Mouse (Mus musculus) intestine, embryonic 15.5 days (tissue): ENCODE measurements at regions not wholly inside any gene's neighbourhood (a gene's known extent, or its start where the extent isn't known, plus 50 kb on each side); places are given as distances from the start of the nearest gene placed in this dataset.

Experiments used
- ATAC-seq: fragments of 200-750 bp; cut with Nextera tagmentation; 2 replicates; pipeline ENCODE4 v1.8.0; 2017; ENCODE audit warnings: moderate TSS enrichment, moderate library complexity
- H3K27ac ChIP-seq: fragments of 300-500 bp; sonication (generic); 2 replicates; pipeline ENCODE4 v1.5.1; 2015; ENCODE audit warnings: mild to moderate bottlenecking, inconsistent platforms
- H3K27me3 ChIP-seq: fragments of 300-500 bp; sonication (generic); replicated peaks from 2 replicates; pipeline ENCODE4 v1.6.1; 2015; ENCODE audit warnings: inconsistent platforms
- H3K36me3 ChIP-seq: fragments of 300-500 bp; sonication (generic); 2 replicates; pipeline ENCODE4 v1.6.1; 2015; ENCODE audit warnings: inconsistent platforms
- H3K4me1 ChIP-seq: fragments of 300-500 bp; sonication (generic); replicated peaks from 2 replicates; pipeline ENCODE4 v1.6.1; 2015; ENCODE audit warnings: inconsistent platforms
- H3K4me2 ChIP-seq: fragments of 300-500 bp; sonication (generic); replicated peaks from 2 replicates; pipeline ENCODE4 v1.6.1; 2015; ENCODE audit warnings: mild to moderate bottlenecking, inconsistent platforms
- H3K4me3 ChIP-seq: fragments of 300-500 bp; sonication (generic); replicated peaks from 2 replicates; pipeline ENCODE4 v1.5.1; 2015; ENCODE audit warnings: inconsistent platforms
- H3K9ac ChIP-seq: fragments of 300-500 bp; sonication (generic); 2 replicates; pipeline ENCODE4 v1.6.1; 2015; ENCODE audit warnings: inconsistent platforms
- H3K9me3 ChIP-seq: fragments of 300-500 bp; sonication (generic); 2 replicates; pipeline ENCODE4 v1.6.1; 2016; ENCODE audit warnings: inconsistent platforms
- WGBS: fragments of 180-500 bp; shearing (Covaris S2); methylation state at CpG from one replicate; pipeline ENCODE4 v1.1.7; 2015; 5-methylcytosine and 5-hydroxymethylcytosine counted together

DNA sequence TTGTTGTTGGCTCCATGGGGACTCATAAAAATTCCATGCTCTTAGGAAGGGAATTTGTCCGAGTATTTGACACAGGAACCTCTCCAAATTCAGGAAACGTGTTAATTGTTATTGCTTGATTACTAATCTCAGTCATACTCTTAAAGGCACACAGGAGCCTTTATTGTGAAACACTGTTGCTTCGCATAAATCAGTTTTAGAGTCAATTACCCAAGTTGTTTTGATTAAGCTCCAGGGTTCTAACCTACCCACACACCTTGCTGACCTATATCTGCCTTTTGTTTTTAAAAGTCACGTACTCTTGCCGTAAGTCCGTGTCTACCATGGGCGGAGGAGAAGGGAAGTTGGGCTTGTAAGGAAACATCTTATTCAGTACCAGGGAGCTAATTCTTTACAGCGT, 89.6 kb upstream of the Cxadr start:
- Histone ChIP-seq H3K27me3 (no peaks in the 10 kb centered on the region), H3K4me3 (no peak overlapping the region), H3K9ac (no peak overlapping the region), H3K27ac (no peak overlapping the region), H3K9me3 (no peaks in the 10 kb centered on the region), H3K4me1 (no peaks in the 10 kb centered on the region), H3K4me2 (no peak overlapping the region), H3K36me3 (no peaks in the 10 kb centered on the region)
- ATAC-seq: no peak
- WGBS: 80% methylated on average over 8 of the region's 8 CpGs

GRCm38 (mm10) chr16:78208321-78208720, 93.0 kb upstream of the Cxadr start:
- no peaks in the 10 kb centered on the region for H3K27me3 ChIP-seq
- no peak overlapping the region for H3K4me2 ChIP-seq
- H3K36me3 ChIP-seq: no peaks in the 10 kb centered on the region
- no peaks in the 10 kb centered on the region for H3K9me3 ChIP-seq
- H3K9ac ChIP-seq: no peak overlapping the region
- H3K4me3 ChIP-seq: no peak overlapping the region
- 69% methylated on average over 5 of the region's 5 CpGs for WGBS
- ATAC-seq: peak; percentile 81
- H3K4me1 ChIP-seq: no peaks in the 10 kb centered on the region
- H3K27ac ChIP-seq: no peak overlapping the region

DNA sequence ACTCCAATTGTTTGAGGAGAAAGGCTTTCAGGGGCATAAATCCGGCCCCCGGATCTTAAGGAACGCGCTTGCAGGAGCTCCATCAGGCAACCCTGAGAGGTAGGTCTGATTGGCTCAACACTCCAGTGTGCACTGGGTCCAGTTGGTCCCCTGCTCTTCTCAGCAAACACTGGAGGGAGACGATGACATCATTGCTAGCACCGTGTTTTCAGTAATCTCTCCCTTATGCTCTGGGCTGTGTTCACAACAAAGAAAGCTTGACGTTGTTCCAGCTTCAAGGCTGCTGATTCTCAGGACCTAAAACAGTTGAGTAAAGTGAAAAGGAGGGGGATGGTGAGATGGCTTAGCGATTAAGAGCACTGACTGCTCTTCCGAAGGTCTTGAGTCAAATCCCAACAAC, 97.0 kb upstream of the Cxadr start:
- Histone ChIP-seq H3K27ac (no peak overlapping the region), H3K4me2 (no peak overlapping the region), H3K27me3 (no peaks in the 10 kb centered on the region), H3K36me3 (no peaks in the 10 kb centered on the region), H3K4me1 (no peaks in the 10 kb centered on the region), H3K9ac (no peak overlapping the region), H3K9me3 (no peaks in the 10 kb centered on the region), H3K4me3 (no peak overlapping the region)
- no peak for ATAC-seq
- 81% methylated on average over 9 of the region's 9 CpGs for WGBS

- WGBS: 61% methylated on average over 12 of the region's 12 CpGs
Observed at GRCm38 (mm10) chr16:78200044-78200830, 101.1 kb upstream of the Cxadr start.

GRCm38 (mm10) chr16:78199252-78199651, 102.0 kb upstream of the Cxadr start:
- H3K9me3 ChIP-seq: no peaks in the 10 kb centered on the region
- no peak overlapping the region for H3K27ac ChIP-seq
- ATAC-seq: 0 out of 2 replicates have a peak, but pooled peaks have one; percentile 24
- no peaks in the 10 kb centered on the region for H3K27me3 ChIP-seq
- H3K9ac ChIP-seq: no peak overlapping the region
- H3K4me3 ChIP-seq: no peak overlapping the region
- WGBS: 80% methylated on average over 10 of the region's 10 CpGs
- H3K4me2 ChIP-seq: no peak overlapping the region
- H3K36me3 ChIP-seq: no peaks in the 10 kb centered on the region
- no peaks in the 10 kb centered on the region for H3K4me1 ChIP-seq

More at GRCm38 (mm10) chr16:78200044-78200830, 101.1 kb upstream of the Cxadr start:
- ATAC-seq: peak; percentile 47
- Histone ChIP-seq H3K27ac (no peak overlapping the region), H3K9ac (no peak overlapping the region), H3K4me2 (no peak overlapping the region), H3K4me1 (no peaks in the 10 kb centered on the region), H3K27me3 (no peaks in the 10 kb centered on the region), H3K4me3 (no peak overlapping the region), H3K36me3 (no peaks in the 10 kb centered on the region), H3K9me3 (no peaks in the 10 kb centered on the region)

DNA sequence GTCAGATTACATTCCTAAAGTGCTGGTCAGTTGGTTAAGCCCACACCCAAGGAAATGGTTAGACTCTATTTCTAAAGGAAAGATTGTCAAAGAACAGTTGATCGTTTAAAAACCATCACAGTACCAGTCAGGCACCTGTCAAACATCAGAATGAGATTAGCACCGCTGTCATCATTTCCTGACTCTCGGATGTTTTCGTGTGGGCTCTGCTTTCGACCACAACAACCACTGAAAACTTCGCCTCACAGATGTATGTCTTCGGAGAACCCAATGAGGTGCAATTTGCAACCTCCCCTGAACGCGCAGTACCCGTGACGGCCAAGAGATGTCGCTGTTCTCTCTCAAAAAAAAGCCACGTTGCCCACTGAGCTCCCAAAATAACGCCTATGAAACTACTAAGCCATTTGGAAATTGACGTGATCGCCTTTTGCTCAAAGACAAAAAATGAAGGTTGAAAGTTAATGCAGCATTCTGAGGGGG, 102.6 kb upstream of the Cxadr start:
- H3K27me3 ChIP-seq: no peaks in the 10 kb centered on the region
- H3K36me3 ChIP-seq: no peaks in the 10 kb centered on the region
- H3K4me3 ChIP-seq: no peak overlapping the region
- WGBS: 7% methylated on average over 16 of the region's 16 CpGs
- H3K4me1 ChIP-seq: no peaks in the 10 kb centered on the region
- no peak overlapping the region for H3K9ac ChIP-seq
- no peak overlapping the region for H3K27ac ChIP-seq
- ATAC-seq: peak; percentile 19; the same call in 1 of the 2 replicates
- H3K4me2 ChIP-seq: no peak overlapping the region
- H3K9me3 ChIP-seq: no peaks in the 10 kb centered on the region

DNA sequence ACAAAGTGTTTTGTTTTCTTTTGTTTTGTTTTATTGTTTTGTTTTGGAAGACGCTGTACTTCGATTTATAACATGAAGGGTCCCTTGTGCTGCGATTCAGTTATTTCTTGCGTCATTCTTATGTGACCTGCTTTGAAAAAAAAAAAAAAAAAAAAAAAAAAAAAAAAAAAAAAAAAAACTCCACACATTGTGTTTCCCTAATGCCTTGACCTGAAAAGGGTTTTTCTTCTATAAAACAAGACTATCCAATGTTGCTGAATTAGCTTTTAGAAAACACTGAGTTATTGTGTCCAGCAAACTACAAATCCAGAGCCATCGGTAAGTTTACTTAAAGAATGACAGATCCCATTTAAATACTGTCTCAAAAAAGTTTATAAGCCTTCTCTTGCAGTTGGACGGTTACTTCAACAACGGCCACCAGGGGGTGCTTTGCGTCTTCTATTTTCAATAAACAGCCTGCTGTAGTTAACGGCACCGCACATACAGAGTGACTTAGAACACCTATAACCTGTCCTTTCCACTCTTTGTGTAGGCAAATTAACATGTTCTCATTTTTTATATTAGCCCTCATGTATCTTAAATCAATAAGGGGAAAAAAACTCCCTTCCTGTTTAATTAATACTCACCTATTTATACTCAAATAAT, 103.9 kb upstream of the Cxadr start:
- Histone ChIP-seq H3K4me3 (no peak overlapping the region), H3K9me3 (no peaks in the 10 kb centered on the region), H3K4me1 (no peaks in the 10 kb centered on the region), H3K4me2 (no peak overlapping the region), H3K36me3 (no peaks in the 10 kb centered on the region), H3K27me3 (no peaks in the 10 kb centered on the region), H3K9ac (no peak overlapping the region), H3K27ac (no peak overlapping the region)
- ATAC-seq: no peak
- 9% methylated on average over 10 of the region's 10 CpGs for WGBS

GRCm38 (mm10) chr16:78170627-78171605, 130.4 kb upstream of the Cxadr start:
- H3K36me3 ChIP-seq: no peaks in the 10 kb centered on the region
- no peaks in the 10 kb centered on the region for H3K4me1 ChIP-seq
- H3K9me3 ChIP-seq: no peaks in the 10 kb centered on the region
- no peak overlapping the region for H3K4me3 ChIP-seq
- ATAC-seq: no peak
- H3K4me2 ChIP-seq: no peak overlapping the region
- no peak overlapping the region for H3K9ac ChIP-seq
- 73% methylated on average over 9 of the region's 9 CpGs for WGBS
- H3K27ac ChIP-seq: no peak overlapping the region
- no peaks in the 10 kb centered on the region for H3K27me3 ChIP-seq

DNA sequence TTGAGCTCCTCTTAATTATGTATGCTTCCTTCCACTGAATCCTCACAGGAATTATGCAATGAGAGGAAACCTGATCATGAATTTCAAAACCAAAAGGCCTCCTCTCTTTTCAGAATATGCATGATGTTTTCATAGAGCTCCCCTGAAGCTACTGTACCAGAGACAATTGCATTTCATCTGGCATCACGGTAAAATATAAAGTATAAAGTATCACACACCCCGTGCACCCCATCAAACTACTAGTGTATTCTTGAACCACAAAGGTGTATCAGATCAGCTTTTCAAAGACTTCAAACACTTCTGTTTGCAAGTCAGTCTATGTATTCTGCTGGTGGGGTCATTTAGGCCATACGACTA, 144.4 kb upstream of the Cxadr start:
- WGBS: 80% methylated on average over 3 of the region's 3 CpGs
- no peak for ATAC-seq
- H3K9ac ChIP-seq: no peak overlapping the region
- H3K4me2 ChIP-seq: no peak overlapping the region
- no peaks in the 10 kb centered on the region for H3K27me3 ChIP-seq
- H3K4me1 ChIP-seq: 0 out of 2 replicates have a peak, but pooled peaks cover 2% of the 10 kb centered on the region
- H3K36me3 ChIP-seq: no peaks in the 10 kb centered on the region
- no peak overlapping the region for H3K27ac ChIP-seq
- no peak overlapping the region for H3K4me3 ChIP-seq
- no peaks in the 10 kb centered on the region for H3K9me3 ChIP-seq

- H3K4me2 ChIP-seq: no peak overlapping the region
- H3K4me1 ChIP-seq: 0 out of 2 replicates have a peak, but pooled peaks cover 2% of the 10 kb centered on the region
- H3K27me3 ChIP-seq: no peaks in the 10 kb centered on the region
- H3K4me3 ChIP-seq: no peak overlapping the region
- no peak overlapping the region for H3K9ac ChIP-seq
- no peak overlapping the region for H3K27ac ChIP-seq
- H3K36me3 ChIP-seq: no peaks in the 10 kb centered on the region
- no peaks in the 10 kb centered on the region for H3K9me3 ChIP-seq
- ATAC-seq: no peak
- WGBS: 46% methylated on average over 7 of the region's 7 CpGs
Observed at GRCm38 (mm10) chr16:78156138-78156875, 145.0 kb upstream of the Cxadr start.

- Histone ChIP-seq H3K4me3 (no peak overlapping the region), H3K36me3 (no peaks in the 10 kb centered on the region), H3K4me2 (no peak overlapping the region), H3K9ac (no peak overlapping the region), H3K27ac (no peak overlapping the region), H3K4me1 (0 out of 2 replicates have a peak, but pooled peaks cover 2% of the 10 kb centered on the region), H3K27me3 (no peaks in the 10 kb centered on the region), H3K9me3 (no peaks in the 10 kb centered on the region)
- no peak for ATAC-seq
- 27% methylated on average over 2 of the region's 2 CpGs for WGBS
Observed at GRCm38 (mm10) chr16:78153899-78154605, 147.2 kb upstream of the Cxadr start.
